Mouse (Mus musculus) lung, embryonic 14.5 days (tissue): ENCODE data around the gene Slc38a3. TPM values are rescaled to one million over a fixed set of nuclear protein-coding genes. Genes with fewer than 3 reads are reported as not detected.

ENCODE experiments used
- ATAC-seq: fragments of 200-750 bp; cut with Nextera tagmentation; 2 replicates; pipeline ENCODE4 v1.8.0; 2017; ENCODE audit warnings: mild to moderate bottlenecking, moderate TSS enrichment, moderate library complexity; ENCODE audit not compliant: insufficient read depth
- DNase-seq: peaks from one replicate; pipeline ENCODE4 v3.0.0-alpha.2; 2015
- H3K27ac ChIP-seq: fragments of 300-500 bp; sonication (generic); 2 replicates; pipeline ENCODE4 v1.5.1; 2014; ENCODE audit warnings: low read depth, mild to moderate bottlenecking, moderate library complexity
- H3K27me3 ChIP-seq: fragments of 300-500 bp; sonication (generic); 2 replicates; pipeline ENCODE4 v1.6.1; 2014; ENCODE audit warnings: low read length, control low read depth; ENCODE audit not compliant: insufficient read depth
- H3K36me3 ChIP-seq: fragments of 300-500 bp; sonication (generic); 2 replicates; pipeline ENCODE4 v1.6.1; 2014; ENCODE audit warnings: control low read depth; ENCODE audit not compliant: insufficient read depth
- H3K4me1 ChIP-seq: fragments of 300-500 bp; sonication (generic); 2 replicates; pipeline ENCODE4 v1.6.1; 2014; ENCODE audit warnings: antibody characterized with exemption, control low read depth; ENCODE audit not compliant: insufficient read depth
- H3K4me2 ChIP-seq: fragments of 300-500 bp; sonication (generic); 2 replicates; pipeline ENCODE4 v1.6.1; 2014; ENCODE audit warnings: mild to moderate bottlenecking
- H3K4me3 ChIP-seq: fragments of 300-500 bp; sonication (generic); 2 replicates; pipeline ENCODE4 v1.5.1; 2014; ENCODE audit warnings: low read depth, low read length
- H3K9ac ChIP-seq: fragments of 300-500 bp; sonication (generic); 2 replicates; pipeline ENCODE4 v1.6.1; 2014
- H3K9me3 ChIP-seq: fragments of 300-500 bp; sonication (generic); 2 replicates; pipeline ENCODE4 v1.6.1; 2016; ENCODE audit warnings: low read depth, low read length, control low read depth
- CTCF ChIP-seq: IDR thresholded peaks from 2 replicates; pipeline ENCODE4 v1.5.1; 2016; ENCODE audit warnings: antibody characterized with exemption, low read depth
- WGBS: fragments of 180-500 bp; shearing (Covaris S2); extraction: QIAGEN DNeasy Blood & Tissue Kit; methylation state at CpG from one replicate; pipeline ENCODE4 v1.1.7; 2014; 5-methylcytosine and 5-hydroxymethylcytosine counted together
- polyA plus RNA-seq: library from polyadenylated mRNA; unstranded; fragments of >200 nt; fragmentation: Nextera tagmentation; extraction: Ambion mirVana; gene quantifications from 2 replicates; pipeline ENCODE4 v1.2.1, GENCODE M21; 2014

The Slc38a3 gene
- polyA plus RNA-seq, 1 experiment from 2014 or later: 3.6 TPM

DNA sequence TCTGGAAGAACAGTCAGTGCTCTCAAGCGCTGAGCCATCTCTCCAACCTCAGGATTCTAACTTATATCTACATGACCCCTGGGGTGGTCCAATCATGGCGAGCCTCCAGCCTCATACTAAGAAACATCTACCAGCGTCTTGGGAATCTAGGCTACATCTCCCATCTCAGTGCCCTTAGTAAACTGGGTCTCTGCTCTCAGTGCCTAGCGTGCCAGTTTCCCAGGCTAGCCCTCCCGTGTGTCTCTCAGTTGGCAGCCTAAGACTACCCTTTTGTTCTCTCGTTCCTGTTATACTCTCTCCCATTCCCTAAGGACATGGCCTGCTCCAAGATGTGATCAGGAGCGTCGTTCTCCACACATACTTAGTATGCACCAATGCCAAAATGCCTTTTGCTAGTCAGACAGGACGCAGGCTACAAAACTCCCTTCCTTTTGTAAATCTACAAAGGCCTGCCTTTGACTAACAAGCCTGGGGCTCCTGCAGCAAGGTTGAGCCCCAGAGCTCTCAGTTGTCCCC lies 38.0 kb downstream of the Slc38a3 start:
- no peak for TF ChIP-seq CTCF
- Histone ChIP-seq H3K4me3 (no peak overlapping the region), H3K9ac (0 out of 2 replicates have a peak overlapping the region, but pooled peaks have one; percentile 5)

GRCm38 (mm10) chr9:107630576-107630975 lies 38.8 kb downstream of the Slc38a3 start:
- ATAC-seq (no peak), DNase-seq (no peak)
- no peaks in the 10 kb centered on the region for H3K9me3 ChIP-seq
- H3K36me3 ChIP-seq: peaks cover 28% of the 10 kb centered on the region
- H3K4me2 ChIP-seq: peak overlapping the region; percentile 48
- 14% methylated on average over 4 of the region's 4 CpGs for WGBS
- TF ChIP-seq CTCF: no peak
- H3K9ac ChIP-seq: peak overlapping the region; percentile 14; the same call in 1 of the 2 replicates
- no peak overlapping the region for H3K4me3 ChIP-seq
- peak overlapping the region; percentile 39 for H3K27ac ChIP-seq
- H3K27me3 ChIP-seq: no peaks in the 10 kb centered on the region
- peaks cover 46% of the 10 kb centered on the region for H3K4me1 ChIP-seq

More for the DNA sequence above, 38.0 kb downstream of the Slc38a3 start:
- peak overlapping the region; percentile 93; the same call in 1 of the 2 replicates for H3K27ac ChIP-seq
- WGBS: 70% methylated on average over 9 of the region's 9 CpGs
- H3K4me2 ChIP-seq: peak overlapping the region; percentile 99; the same call in 1 of the 2 replicates
- ATAC-seq (no peak), DNase-seq (no peak)
- H3K36me3 ChIP-seq: peaks cover 21% of the 10 kb centered on the region
- H3K9me3 ChIP-seq: no peaks in the 10 kb centered on the region
- H3K4me1 ChIP-seq: peaks cover 51% of the 10 kb centered on the region
- H3K27me3 ChIP-seq: no peaks in the 10 kb centered on the region

GRCm38 (mm10) chr9:107629901-107630425 lies 39.4 kb downstream of the Slc38a3 start:
- Histone ChIP-seq H3K9ac (peak overlapping the region; percentile 14), H3K27me3 (no peaks in the 10 kb centered on the region), H3K9me3 (no peaks in the 10 kb centered on the region), H3K4me1 (peaks cover 46% of the 10 kb centered on the region), H3K4me2 (peak overlapping the region; percentile 48), H3K36me3 (peaks cover 34% of the 10 kb centered on the region), H3K4me3 (no peak overlapping the region), H3K27ac (peak overlapping the region; percentile 39)
- ATAC-seq: no peak
- peak; percentile 37 for DNase-seq
- no peak for TF ChIP-seq CTCF
- WGBS: 22% methylated on average over 14 of the region's 14 CpGs

DNA sequence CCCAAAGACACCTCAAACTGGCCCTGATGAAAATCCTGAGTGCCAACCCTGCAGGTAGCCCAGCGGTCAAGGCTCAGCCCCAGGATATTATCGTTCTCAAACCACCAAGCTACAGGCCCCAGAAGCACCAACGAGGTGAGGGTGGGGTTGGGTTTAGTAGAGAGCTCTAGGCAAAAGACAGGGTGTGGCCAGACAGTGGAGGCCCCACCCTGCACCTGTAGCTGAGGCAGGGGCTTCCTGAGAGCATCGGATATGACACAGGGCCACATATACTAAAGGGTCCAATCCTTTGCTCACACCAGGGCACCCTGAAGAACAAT lies 40.0 kb downstream of the Slc38a3 start:
- no peak for TF ChIP-seq CTCF
- peaks cover 46% of the 10 kb centered on the region for H3K4me1 ChIP-seq
- H3K4me2 ChIP-seq: peak overlapping the region; percentile 48; the same call in 1 of the 2 replicates
- no peak overlapping the region for H3K9ac ChIP-seq
- no peaks in the 10 kb centered on the region for H3K27me3 ChIP-seq
- DNase-seq (no peak), ATAC-seq (no peak)
- no peak overlapping the region for H3K4me3 ChIP-seq
- H3K36me3 ChIP-seq: peaks cover 40% of the 10 kb centered on the region
- H3K9me3 ChIP-seq: no peaks in the 10 kb centered on the region
- WGBS: 37% methylated on average over 4 of the region's 4 CpGs
- peak overlapping the region; percentile 39 for H3K27ac ChIP-seq

GRCm38 (mm10) chr9:107628721-107629410 lies 40.5 kb downstream of the Slc38a3 start:
- Histone ChIP-seq H3K9me3 (no peaks in the 10 kb centered on the region), H3K36me3 (peaks cover 43% of the 10 kb centered on the region), H3K4me2 (peak overlapping the region; percentile 48), H3K4me3 (no peak overlapping the region), H3K9ac (peak overlapping the region; percentile 27), H3K27ac (peak overlapping the region; percentile 75), H3K4me1 (peaks cover 46% of the 10 kb centered on the region), H3K27me3 (no peaks in the 10 kb centered on the region)
- DNase-seq (peak; percentile 74), ATAC-seq (0 out of 2 replicates have a peak, but pooled peaks have one; percentile 7)
- TF ChIP-seq CTCF: no peak
- WGBS: 38% methylated on average over 13 of the region's 15 CpGs

GRCm38 (mm10) chr9:107627387-107628255 lies 41.7 kb downstream of the Slc38a3 start:
- H3K4me2 ChIP-seq: peak overlapping the region; percentile 48
- H3K4me3 ChIP-seq: no peak overlapping the region
- H3K36me3 ChIP-seq: peaks cover 54% of the 10 kb centered on the region
- H3K9ac ChIP-seq: peak overlapping the region; percentile 42
- WGBS: 33% methylated on average over 20 of the region's 20 CpGs
- no peaks in the 10 kb centered on the region for H3K27me3 ChIP-seq
- no peaks in the 10 kb centered on the region for H3K9me3 ChIP-seq
- no peak for ATAC-seq
- TF ChIP-seq CTCF: no peak
- H3K27ac ChIP-seq: peak overlapping the region; percentile 75
- no peak for DNase-seq
- peaks cover 46% of the 10 kb centered on the region for H3K4me1 ChIP-seq
